Mouse (Mus musculus) midbrain, embryonic 12.5 days (tissue): ENCODE data around the gene Eif2s3x. TPM values are rescaled to one million over a fixed set of nuclear protein-coding genes. Genes with fewer than 3 reads are reported as not detected.

ENCODE experiments used
- ATAC-seq: fragments of 200-750 bp; cut with Nextera tagmentation; 2 replicates; pipeline ENCODE4 v1.8.0; 2017; ENCODE audit warnings: low read depth, moderate TSS enrichment, moderate library complexity; ENCODE audit not compliant: low FRiP score
- H3K27ac ChIP-seq: fragments of 300-500 bp; sonication (generic); replicated peaks from 2 replicates; pipeline ENCODE4 v1.5.1; 2016; ENCODE audit warnings: mild to moderate bottlenecking
- H3K27me3 ChIP-seq: fragments of 300-500 bp; sonication (generic); 2 replicates; pipeline ENCODE4 v1.6.1; 2016; ENCODE audit warnings: mild to moderate bottlenecking
- H3K36me3 ChIP-seq: fragments of 300-500 bp; sonication (generic); 2 replicates; pipeline ENCODE4 v1.6.1; 2016
- H3K4me1 ChIP-seq: fragments of 300-500 bp; sonication (generic); 2 replicates; pipeline ENCODE4 v1.6.1; 2016
- H3K4me2 ChIP-seq: fragments of 300-500 bp; sonication (generic); replicated peaks from 2 replicates; pipeline ENCODE4 v1.6.1; 2016; ENCODE audit warnings: mild to moderate bottlenecking, moderate library complexity
- H3K4me3 ChIP-seq: fragments of 300-500 bp; sonication (generic); 2 replicates; pipeline ENCODE4 v1.5.1; 2016; ENCODE audit warnings: mild to moderate bottlenecking
- H3K9ac ChIP-seq: fragments of 300-500 bp; sonication (generic); replicated peaks from 2 replicates; pipeline ENCODE4 v1.6.1; 2016; ENCODE audit warnings: mild to moderate bottlenecking, moderate library complexity
- H3K9me3 ChIP-seq: fragments of 300-500 bp; sonication (generic); 2 replicates; pipeline ENCODE4 v1.6.1; 2016; ENCODE audit warnings: mild to moderate bottlenecking
- WGBS: fragments of 180-500 bp; shearing (Covaris S2); methylation state at CpG from one replicate; pipeline ENCODE4 v1.1.7; 2016; 5-methylcytosine and 5-hydroxymethylcytosine counted together
- polyA plus RNA-seq: library from polyadenylated mRNA; unstranded; fragments of >200 nt; fragmentation: Nextera tagmentation; extraction: Ambion mirVana; gene quantifications from 2 replicates; pipeline ENCODE4 v1.2.1, GENCODE M21; 2016

The Eif2s3x gene
- polyA plus RNA-seq, 1 experiment from 2014 or later: 98.6 TPM

DNA sequence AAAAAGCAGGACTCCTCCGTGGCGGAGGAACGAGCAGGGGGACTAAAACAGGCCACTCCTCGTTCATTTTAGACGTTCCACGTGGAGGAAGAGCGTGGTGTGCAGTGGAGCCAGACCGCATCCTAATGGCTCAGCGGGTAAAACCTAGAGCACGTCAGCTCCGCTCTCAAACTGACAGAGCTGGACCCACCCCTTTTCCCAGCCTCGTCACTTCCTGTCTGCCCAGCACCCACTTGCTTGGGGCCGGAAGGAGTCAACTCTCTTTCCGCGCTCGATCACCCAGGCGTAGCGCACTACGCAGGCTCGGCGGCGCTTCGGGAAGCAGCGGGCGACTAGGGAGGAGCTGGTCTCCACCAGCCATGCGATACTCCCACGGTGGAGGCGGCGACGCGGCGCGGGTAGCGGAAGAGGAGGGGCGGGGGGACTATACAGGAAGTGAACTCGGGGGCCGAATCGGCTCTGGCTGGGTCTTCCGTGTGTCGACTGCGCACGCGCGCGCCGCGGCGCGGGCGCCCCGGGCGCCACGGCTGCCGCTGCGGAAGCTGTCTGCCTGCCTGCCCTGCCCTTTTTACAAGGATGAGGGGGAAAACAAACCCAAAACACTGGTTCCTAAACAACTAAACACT, 34.8 kb downstream of the Eif2s3x start:
- ATAC-seq: peak; percentile 99
- 4% methylated on average over 55 of the region's 55 CpGs for WGBS
- Histone ChIP-seq H3K36me3 (no peaks in the 10 kb centered on the region), H3K4me1 (0 out of 2 replicates have a peak, but pooled peaks cover 3% of the 10 kb centered on the region), H3K9ac (peak overlapping the region; percentile 52; the same call in 1 of the 2 replicates), H3K27ac (peak overlapping the region; percentile 96), H3K9me3 (no peaks in the 10 kb centered on the region), H3K4me3 (peak overlapping the region; percentile 57), H3K4me2 (peak overlapping the region; percentile 55), H3K27me3 (peaks cover 55% of the 10 kb centered on the region)

DNA sequence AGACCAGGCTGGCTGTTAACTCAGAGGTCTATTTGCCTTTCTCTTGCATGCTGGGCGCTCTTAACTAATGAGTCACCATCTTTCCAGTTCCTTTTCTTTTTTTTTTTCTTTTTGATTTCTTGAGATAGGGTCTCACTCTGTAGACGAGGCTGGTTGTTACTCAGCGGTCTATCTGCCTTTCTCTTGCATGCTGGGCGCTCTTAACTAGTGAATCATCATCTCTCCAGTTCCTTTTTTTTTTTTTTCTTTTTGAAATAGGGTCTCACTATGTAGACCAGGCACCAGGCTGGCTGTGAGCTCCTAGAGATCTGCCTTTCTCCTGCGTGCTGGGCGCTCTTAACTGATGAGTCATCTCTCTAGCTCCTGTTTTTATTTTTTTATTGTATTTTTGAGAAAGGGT, 43.3 kb downstream of the Eif2s3x start:
- Histone ChIP-seq H3K4me1 (no peaks in the 10 kb centered on the region), H3K4me2 (no peak overlapping the region), H3K9ac (no peak overlapping the region), H3K27ac (no peak overlapping the region), H3K36me3 (no peaks in the 10 kb centered on the region), H3K9me3 (no peaks in the 10 kb centered on the region), H3K27me3 (peaks cover 68% of the 10 kb centered on the region), H3K4me3 (no peak overlapping the region)
- ATAC-seq: no peak
- 84% methylated on average over 6 of the region's 6 CpGs for WGBS

DNA sequence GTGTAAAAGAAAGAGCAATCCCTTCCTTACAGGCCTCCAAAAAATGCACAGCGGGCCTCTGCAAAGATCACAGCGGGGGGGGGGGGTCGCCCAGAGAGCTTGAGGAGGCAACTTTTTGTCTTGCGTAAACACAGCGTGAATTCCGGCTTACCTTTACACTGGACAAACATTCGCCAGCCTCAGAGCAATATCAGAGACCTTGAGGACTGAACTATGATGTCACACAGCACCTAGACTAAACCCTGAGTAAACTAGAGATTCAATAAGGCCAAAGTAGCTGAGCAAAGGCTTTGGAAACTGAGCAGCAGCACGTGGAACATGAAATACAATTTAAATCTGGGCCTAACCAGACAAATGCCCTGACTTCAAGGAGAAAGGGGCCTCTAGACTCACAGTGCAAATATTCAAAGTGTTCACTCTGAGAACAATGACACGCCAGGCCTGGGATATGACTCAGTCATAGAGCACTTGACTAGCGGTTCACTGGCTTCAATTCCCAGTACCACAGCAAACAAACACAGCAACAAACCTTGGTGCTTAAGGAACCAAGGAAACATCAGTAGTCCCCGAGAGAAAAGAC, 60.3 kb downstream of the Eif2s3x start:
- Histone ChIP-seq H3K36me3 (no peaks in the 10 kb centered on the region), H3K27ac (no peak overlapping the region), H3K9ac (no peak overlapping the region), H3K4me3 (no peak overlapping the region), H3K9me3 (no peaks in the 10 kb centered on the region), H3K4me2 (no peak overlapping the region), H3K27me3 (peaks cover 71% of the 10 kb centered on the region), H3K4me1 (no peaks in the 10 kb centered on the region)
- WGBS: 30% methylated on average over 11 of the region's 11 CpGs
- no peak for ATAC-seq

DNA sequence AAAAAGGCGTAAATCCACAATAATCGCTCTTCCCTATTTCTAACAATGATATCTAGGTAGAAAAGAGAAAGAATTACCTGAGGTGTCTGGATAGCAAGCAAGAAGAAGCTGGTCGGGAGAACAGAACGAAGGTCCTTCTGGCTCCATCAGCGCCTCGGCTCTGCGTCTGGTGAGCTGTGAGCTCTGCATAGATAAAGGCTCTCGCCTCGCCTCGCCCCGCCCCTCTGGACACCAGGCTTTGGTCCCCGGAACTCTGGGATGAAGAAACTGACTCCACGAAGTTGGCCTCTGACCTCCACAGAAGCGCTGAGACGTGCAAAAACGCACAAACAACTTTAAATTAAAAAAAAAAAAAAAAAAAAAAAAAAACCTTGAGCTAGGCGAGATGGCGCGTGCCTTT, 62.2 kb downstream of the Eif2s3x start:
- ATAC-seq: no peak
- H3K4me2 ChIP-seq: no peak overlapping the region
- H3K36me3 ChIP-seq: no peaks in the 10 kb centered on the region
- WGBS: 76% methylated on average over 19 of the region's 19 CpGs
- H3K4me3 ChIP-seq: no peak overlapping the region
- peaks cover 75% of the 10 kb centered on the region for H3K27me3 ChIP-seq
- H3K4me1 ChIP-seq: no peaks in the 10 kb centered on the region
- no peak overlapping the region for H3K27ac ChIP-seq
- H3K9ac ChIP-seq: no peak overlapping the region
- no peaks in the 10 kb centered on the region for H3K9me3 ChIP-seq

DNA sequence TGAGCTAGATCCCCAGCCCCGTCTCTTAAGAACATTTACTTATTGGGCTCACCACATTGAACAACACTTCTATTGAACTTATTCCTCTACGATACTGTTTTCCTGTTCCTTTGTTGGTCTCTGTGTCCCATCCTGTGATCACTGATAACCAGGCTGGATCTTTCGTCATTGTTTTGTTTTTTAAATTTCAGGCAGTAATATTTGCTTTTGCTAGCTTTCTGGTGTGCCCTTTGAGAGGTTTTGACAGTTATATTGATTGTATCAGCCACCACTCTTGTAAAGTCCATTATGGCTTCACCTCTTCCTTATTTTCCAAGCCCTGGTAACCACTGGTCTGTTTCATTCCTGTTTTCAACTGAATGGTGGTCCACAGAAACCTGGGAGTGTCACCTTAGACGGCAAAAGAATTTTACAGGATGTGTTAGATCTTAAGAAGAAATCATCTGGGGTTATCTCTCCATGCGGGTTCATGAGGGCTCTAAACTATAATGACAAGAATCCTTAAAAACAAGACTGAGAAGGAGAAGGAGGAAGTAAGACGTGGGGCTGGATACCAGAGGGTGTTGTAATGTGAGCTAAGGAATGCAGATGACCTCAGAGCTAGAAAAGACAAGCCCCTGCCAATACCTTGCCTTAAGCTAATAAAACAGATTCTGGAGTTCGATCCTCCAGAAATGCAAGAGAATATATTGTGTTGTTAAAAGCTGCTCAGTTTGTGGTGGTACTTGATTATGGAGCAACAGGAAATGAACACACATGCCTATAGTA, 70.5 kb downstream of the Eif2s3x start:
- no peak for ATAC-seq
- Histone ChIP-seq H3K36me3 (no peaks in the 10 kb centered on the region), H3K4me1 (no peaks in the 10 kb centered on the region), H3K9me3 (no peaks in the 10 kb centered on the region), H3K27me3 (peaks cover 64% of the 10 kb centered on the region), H3K4me3 (no peak overlapping the region), H3K4me2 (no peak overlapping the region), H3K9ac (no peak overlapping the region), H3K27ac (no peak overlapping the region)
- WGBS: 80% methylated on average over 7 of the region's 7 CpGs

DNA sequence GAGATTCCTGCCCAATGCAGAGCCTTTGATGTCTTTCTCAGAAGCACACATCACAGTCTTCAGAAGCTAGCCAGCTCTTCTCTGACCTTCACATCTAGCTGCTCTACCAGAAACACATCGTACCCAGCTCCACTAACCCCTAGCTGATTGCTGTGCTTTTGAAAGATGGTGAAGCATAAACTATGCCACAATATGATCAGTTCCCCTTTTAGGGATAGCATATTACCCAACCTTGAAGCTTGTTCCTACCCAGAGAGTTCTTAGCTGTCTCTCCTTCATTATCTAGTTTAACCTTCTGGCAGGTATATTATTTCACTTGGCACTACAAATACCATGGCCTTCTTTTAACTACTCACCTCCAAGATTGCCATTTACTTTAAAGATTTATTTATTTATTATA, 72.6 kb downstream of the Eif2s3x start:
- WGBS: 93% methylated on average over 1 of the region's 1 CpGs
- Histone ChIP-seq H3K36me3 (no peaks in the 10 kb centered on the region), H3K4me3 (no peak overlapping the region), H3K9ac (no peak overlapping the region), H3K9me3 (no peaks in the 10 kb centered on the region), H3K4me2 (no peak overlapping the region), H3K4me1 (no peaks in the 10 kb centered on the region), H3K27ac (no peak overlapping the region), H3K27me3 (peaks cover 58% of the 10 kb centered on the region)
- ATAC-seq: no peak

Other genes with a start within 250 kb of the Eif2s3x start
- not detected in 2 replicates for gene AU015836, start 244.2 kb downstream of the Eif2s3x start, polyA plus RNA-seq
- gene Zfx, start 89.2 kb downstream of the Eif2s3x start, polyA plus RNA-seq: 32.8 and 33.1 TPM in 2 replicates
- 10.8 and 12.5 TPM in 2 replicates for gene Klhl15, start 21.7 kb upstream of the Eif2s3x start, polyA plus RNA-seq
- gene Fam90a1b, start 153.9 kb upstream of the Eif2s3x start, polyA plus RNA-seq: 0.09 TPM in 1 of 2 replicates, not detected in the other
- gene Apoo, start 154.3 kb upstream of the Eif2s3x start, polyA plus RNA-seq: 108 and 116 TPM in 2 replicates